Mouse (Mus musculus) hindbrain, embryonic 16.5 days (tissue): ENCODE measurements at regions not wholly inside any gene's neighbourhood (a gene's known extent, or its start where the extent isn't known, plus 50 kb on each side); places are given as distances from the start of the nearest gene placed in this dataset.

Experiments
- ATAC-seq: fragments of 200-750 bp; cut with Nextera tagmentation; 2 replicates; pipeline ENCODE4 v1.8.0; 2017; ENCODE audit warnings: moderate TSS enrichment, moderate library complexity
- H3K27ac ChIP-seq: fragments of 300-500 bp; sonication (generic); 2 replicates; pipeline ENCODE4 v1.5.1; 2014; ENCODE audit warnings: low read depth, mild to moderate bottlenecking, control low read depth, low read length, moderate library complexity
- H3K27me3 ChIP-seq: fragments of 300-500 bp; sonication (generic); replicated peaks from 2 replicates; pipeline ENCODE4 v1.6.1; 2014; ENCODE audit warnings: low read length; ENCODE audit not compliant: control insufficient read depth, insufficient read depth
- H3K36me3 ChIP-seq: fragments of 300-500 bp; sonication (generic); 2 replicates; pipeline ENCODE4 v1.6.1; 2014; ENCODE audit warnings: mild to moderate bottlenecking, low read length, moderate library complexity, mixed read lengths; ENCODE audit not compliant: control insufficient read depth, insufficient read depth
- H3K4me1 ChIP-seq: fragments of 300-500 bp; sonication (generic); 2 replicates; pipeline ENCODE4 v1.6.1; 2014; ENCODE audit warnings: low read depth, low read length; ENCODE audit not compliant: control insufficient read depth, insufficient read depth
- H3K4me2 ChIP-seq: fragments of 300-500 bp; sonication (generic); 2 replicates; pipeline ENCODE4 v1.6.1; 2014; ENCODE audit warnings: mild to moderate bottlenecking, low read length, control low read depth, moderate library complexity
- H3K4me3 ChIP-seq: fragments of 300-500 bp; sonication (generic); 2 replicates; pipeline ENCODE4 v1.5.1; 2014; ENCODE audit warnings: mild to moderate bottlenecking, low read length, control low read depth, moderate library complexity
- H3K9ac ChIP-seq: fragments of 300-500 bp; sonication (generic); 2 replicates; pipeline ENCODE4 v1.6.1; 2014; ENCODE audit warnings: low read depth, mild to moderate bottlenecking, control low read depth, low read length, moderate library complexity
- H3K9me3 ChIP-seq: fragments of 300-500 bp; sonication (generic); 2 replicates; pipeline ENCODE4 v1.6.1; 2014; ENCODE audit warnings: mild to moderate bottlenecking, low read length, moderate library complexity; ENCODE audit not compliant: control insufficient read depth
- WGBS: fragments of 180-500 bp; shearing (Covaris S2); extraction: QIAGEN DNeasy Blood & Tissue Kit; methylation state at CpG from one replicate; pipeline ENCODE4 v1.1.7; 2014; 5-methylcytosine and 5-hydroxymethylcytosine counted together

DNA sequence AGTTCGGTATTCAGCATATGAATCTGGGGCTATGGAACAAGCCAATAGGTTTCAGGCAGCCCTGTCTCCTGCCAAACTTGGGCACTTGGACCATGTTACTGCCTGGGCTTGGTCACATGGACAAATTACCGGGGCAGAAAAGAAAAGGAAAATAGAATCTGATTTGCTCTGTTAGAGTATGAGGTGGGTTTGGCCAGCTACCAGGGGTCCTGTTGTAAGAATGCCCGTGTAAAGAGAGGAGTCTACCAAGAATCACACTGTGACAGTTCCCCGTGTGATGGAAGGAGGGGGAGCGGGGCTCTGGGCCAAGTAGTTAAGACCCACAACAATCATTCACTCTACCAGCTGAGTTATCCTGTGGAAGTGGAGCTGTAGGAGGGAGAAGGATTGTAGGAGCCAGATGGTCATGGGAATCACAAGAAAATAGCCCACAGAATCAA lies 266.2 kb downstream of the Pik3r1 start:
- Histone ChIP-seq H3K4me1 (no peaks in the 10 kb centered on the region), H3K27ac (no peak overlapping the region), H3K27me3 (no peaks in the 10 kb centered on the region), H3K36me3 (no peaks in the 10 kb centered on the region), H3K9me3 (no peaks in the 10 kb centered on the region), H3K4me3 (no peak overlapping the region), H3K4me2 (no peak overlapping the region), H3K9ac (no peak overlapping the region)
- WGBS = 59% methylated on average over 5 of the region's 5 CpGs
- peak; percentile 72 for ATAC-seq

DNA sequence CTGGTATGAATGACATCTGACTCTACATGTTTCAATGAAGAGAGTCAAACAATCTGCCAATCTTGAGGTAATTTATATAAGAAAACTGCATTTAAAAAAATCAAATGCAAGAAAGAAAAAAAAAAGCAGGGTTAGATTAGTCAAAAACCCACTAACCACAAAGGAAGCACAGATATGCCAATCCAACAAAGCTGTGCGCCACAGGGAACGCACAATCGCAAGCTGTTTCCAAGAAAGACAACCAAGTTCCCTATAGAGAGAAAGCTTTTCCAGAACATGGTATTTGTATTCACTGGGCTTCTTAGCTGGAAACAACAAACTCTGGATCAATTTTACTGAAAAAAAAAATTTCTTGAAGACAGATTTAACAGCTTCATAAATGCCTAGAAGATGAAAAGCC lies 267.0 kb downstream of the Pik3r1 start:
- no peak overlapping the region for H3K27ac ChIP-seq
- H3K9me3 ChIP-seq = no peaks in the 10 kb centered on the region
- 94% methylated on average over 3 of the region's 3 CpGs for WGBS
- H3K4me3 ChIP-seq = no peak overlapping the region
- no peak overlapping the region for H3K9ac ChIP-seq
- no peaks in the 10 kb centered on the region for H3K36me3 ChIP-seq
- no peaks in the 10 kb centered on the region for H3K4me1 ChIP-seq
- no peaks in the 10 kb centered on the region for H3K27me3 ChIP-seq
- ATAC-seq = no peak
- no peak overlapping the region for H3K4me2 ChIP-seq

DNA sequence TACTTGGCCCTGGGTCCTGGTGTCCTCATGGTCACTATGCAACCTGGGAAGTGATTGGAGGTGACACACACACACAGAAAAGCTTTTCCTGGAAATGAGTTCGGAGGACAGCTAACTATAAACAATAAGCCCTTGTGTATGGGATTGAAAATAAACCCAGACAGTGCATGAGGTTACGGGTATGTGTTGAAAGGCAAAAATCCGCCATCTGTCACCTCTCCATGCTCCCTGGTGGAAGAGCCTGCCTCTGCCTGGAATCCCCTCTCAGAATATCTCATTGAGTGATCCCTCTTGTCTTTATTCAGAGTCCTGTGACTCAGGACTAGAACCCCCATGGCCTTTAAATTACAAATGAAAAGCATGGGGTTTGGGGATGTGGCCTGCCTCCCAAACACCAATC lies 276.2 kb downstream of the Pik3r1 start:
- Histone ChIP-seq H3K4me1 (no peaks in the 10 kb centered on the region), H3K27me3 (no peaks in the 10 kb centered on the region), H3K27ac (no peak overlapping the region), H3K4me2 (no peak overlapping the region), H3K36me3 (no peaks in the 10 kb centered on the region), H3K9ac (no peak overlapping the region), H3K4me3 (no peak overlapping the region), H3K9me3 (no peaks in the 10 kb centered on the region)
- WGBS = 30% methylated on average over 3 of the region's 3 CpGs
- ATAC-seq = no peak

DNA sequence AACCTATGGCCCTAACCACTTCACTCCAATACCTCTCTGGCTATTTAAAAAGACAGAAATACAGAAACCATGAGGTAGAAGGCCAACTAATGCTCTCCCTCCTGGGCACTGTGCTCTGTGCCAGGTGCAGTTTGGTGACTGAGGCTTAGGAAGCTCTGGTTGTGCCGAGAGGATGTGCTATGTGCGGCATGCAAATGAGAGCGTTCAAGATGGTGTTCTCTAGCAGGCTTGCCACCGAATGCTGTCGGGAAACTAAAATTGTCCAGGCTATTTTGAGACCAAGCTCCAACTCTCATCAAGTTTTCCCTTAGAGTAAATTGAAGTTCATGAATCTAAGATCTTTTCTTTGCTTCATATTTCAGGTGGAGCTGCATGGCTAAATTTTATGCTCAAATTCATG lies 277.1 kb downstream of the Pik3r1 start:
- ATAC-seq = no peak
- H3K4me3 ChIP-seq = no peak overlapping the region
- no peaks in the 10 kb centered on the region for H3K4me1 ChIP-seq
- 79% methylated on average over 5 of the region's 5 CpGs for WGBS
- H3K27ac ChIP-seq = no peak overlapping the region
- H3K36me3 ChIP-seq = no peaks in the 10 kb centered on the region
- H3K27me3 ChIP-seq = no peaks in the 10 kb centered on the region
- no peaks in the 10 kb centered on the region for H3K9me3 ChIP-seq
- H3K9ac ChIP-seq = no peak overlapping the region
- no peak overlapping the region for H3K4me2 ChIP-seq

DNA sequence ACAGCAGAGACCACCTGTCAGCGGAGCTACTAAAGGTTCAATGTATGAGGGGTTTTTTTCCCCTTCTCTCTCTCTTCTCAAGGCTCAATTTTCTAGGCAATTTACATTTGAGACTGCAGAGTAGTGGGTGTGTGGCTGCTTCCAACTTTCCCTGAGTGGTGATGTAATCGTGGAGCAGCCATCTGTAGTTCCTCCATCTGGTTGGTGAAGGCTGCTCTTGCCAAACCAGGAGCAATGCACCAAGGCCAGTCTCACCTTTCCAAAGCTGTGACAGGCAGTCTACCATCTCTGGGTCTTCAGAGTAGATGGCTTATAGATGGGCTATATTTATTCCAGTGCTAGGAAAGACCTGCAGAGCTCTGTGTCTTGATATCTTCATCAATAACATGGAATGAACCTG lies 280.4 kb downstream of the Pik3r1 start:
- H3K27ac ChIP-seq = no peak overlapping the region
- no peak overlapping the region for H3K4me3 ChIP-seq
- H3K36me3 ChIP-seq = no peaks in the 10 kb centered on the region
- no peaks in the 10 kb centered on the region for H3K9me3 ChIP-seq
- H3K9ac ChIP-seq = no peak overlapping the region
- H3K4me2 ChIP-seq = no peak overlapping the region
- no peaks in the 10 kb centered on the region for H3K27me3 ChIP-seq
- WGBS = 76% methylated on average over 2 of the region's 2 CpGs
- no peaks in the 10 kb centered on the region for H3K4me1 ChIP-seq
- ATAC-seq = no peak

DNA sequence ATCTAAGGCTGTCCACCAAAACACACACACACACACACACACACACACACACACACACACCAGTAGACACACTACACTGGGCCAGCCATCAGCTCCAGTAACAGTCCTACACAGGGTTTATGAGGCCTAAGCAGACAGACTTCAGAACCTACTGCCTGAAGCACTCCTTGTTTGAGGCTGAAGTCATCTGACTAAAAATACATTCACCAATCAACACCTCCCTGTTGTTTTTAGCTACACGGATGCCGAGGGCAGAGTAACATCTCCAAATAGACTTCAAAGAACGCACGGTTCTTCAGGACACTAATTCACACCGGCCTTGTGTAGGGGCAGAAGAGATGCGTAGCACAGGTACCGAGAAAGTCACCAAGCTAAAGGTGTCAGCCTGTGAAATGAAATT lies 282.2 kb downstream of the Pik3r1 start:
- H3K27me3 ChIP-seq = no peaks in the 10 kb centered on the region
- no peak overlapping the region for H3K27ac ChIP-seq
- no peak for ATAC-seq
- no peaks in the 10 kb centered on the region for H3K36me3 ChIP-seq
- no peak overlapping the region for H3K9ac ChIP-seq
- WGBS = 94% methylated on average over 7 of the region's 7 CpGs
- H3K4me3 ChIP-seq = no peak overlapping the region
- no peaks in the 10 kb centered on the region for H3K9me3 ChIP-seq
- no peak overlapping the region for H3K4me2 ChIP-seq
- no peaks in the 10 kb centered on the region for H3K4me1 ChIP-seq

DNA sequence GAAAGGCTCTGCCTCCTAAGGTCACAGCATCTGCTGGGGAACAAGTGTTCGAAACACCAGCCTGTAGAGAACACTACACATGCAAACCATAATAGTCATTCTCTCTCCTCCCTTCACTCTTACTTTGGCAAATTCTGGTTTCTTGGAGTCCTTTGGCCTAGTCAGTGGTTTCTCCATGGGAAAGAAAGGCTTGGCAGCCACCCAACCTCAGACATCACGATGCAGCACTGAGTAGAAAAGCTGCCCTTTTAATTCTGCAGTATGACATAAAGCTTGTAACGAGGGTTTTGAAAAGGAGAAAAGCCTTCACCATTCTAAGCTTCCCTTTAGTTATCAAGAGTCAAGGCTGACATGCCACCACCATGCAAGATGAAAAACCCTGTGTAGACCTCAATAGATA lies 284.2 kb downstream of the Pik3r1 start:
- no peaks in the 10 kb centered on the region for H3K36me3 ChIP-seq
- no peak for ATAC-seq
- H3K9me3 ChIP-seq = no peaks in the 10 kb centered on the region
- no peaks in the 10 kb centered on the region for H3K4me1 ChIP-seq
- H3K27me3 ChIP-seq = no peaks in the 10 kb centered on the region
- 43% methylated on average over 3 of the region's 3 CpGs for WGBS
- no peak overlapping the region for H3K4me2 ChIP-seq
- H3K27ac ChIP-seq = no peak overlapping the region
- no peak overlapping the region for H3K4me3 ChIP-seq
- H3K9ac ChIP-seq = no peak overlapping the region

DNA sequence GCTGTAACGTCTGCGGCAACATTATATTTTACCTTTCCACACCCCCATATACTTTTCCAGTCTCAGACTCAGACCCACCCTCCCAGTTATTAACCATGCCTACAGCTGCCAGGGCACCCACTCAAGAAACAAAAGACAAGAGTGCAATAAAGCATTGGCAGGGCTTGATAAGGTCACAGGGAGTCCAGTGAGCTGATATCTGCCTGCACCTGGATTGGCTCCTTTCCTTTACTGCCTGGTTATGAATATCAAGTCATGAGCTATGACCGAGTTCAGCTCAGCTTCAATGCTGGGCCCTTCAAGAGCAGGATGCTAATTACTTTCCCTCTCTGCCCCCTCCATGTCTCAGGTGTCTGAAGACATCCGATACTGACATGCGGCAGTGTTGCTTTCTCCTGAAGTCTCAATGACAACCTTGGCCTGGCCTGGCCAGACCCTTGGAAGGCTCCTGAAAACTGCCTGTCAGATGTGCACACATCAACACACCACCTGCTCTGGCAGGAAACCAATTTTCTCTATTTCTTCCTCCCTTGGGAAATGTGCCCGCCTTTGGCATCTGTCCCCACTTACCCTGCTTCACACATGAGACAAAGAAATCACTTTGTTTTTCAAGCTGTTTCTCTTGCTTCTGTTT lies 286.3 kb downstream of the Pik3r1 start:
- Histone ChIP-seq H3K4me3 (no peak overlapping the region), H3K4me2 (no peak overlapping the region), H3K27ac (no peak overlapping the region), H3K36me3 (no peaks in the 10 kb centered on the region), H3K9ac (no peak overlapping the region), H3K4me1 (no peaks in the 10 kb centered on the region), H3K27me3 (no peaks in the 10 kb centered on the region), H3K9me3 (no peaks in the 10 kb centered on the region)
- 61% methylated on average over 6 of the region's 6 CpGs for WGBS
- peak; percentile 58 for ATAC-seq

DNA sequence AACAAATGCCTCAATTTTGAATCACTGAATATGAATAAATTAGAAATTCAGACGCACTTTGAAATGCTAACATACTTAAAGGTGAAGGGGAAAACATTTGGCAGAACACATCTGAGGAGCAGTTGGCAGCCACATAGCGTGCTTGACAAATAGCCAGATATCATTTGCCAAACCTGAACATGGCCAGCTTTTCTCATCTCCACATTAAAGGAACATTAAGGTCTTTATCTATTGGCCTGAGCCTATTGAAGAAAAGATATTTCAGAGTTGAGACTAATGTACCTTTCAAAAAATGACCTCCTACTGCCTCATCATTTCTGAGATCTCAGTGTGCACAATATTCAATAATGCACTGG lies 288.7 kb downstream of the Pik3r1 start:
- no peak overlapping the region for H3K9ac ChIP-seq
- no peak for ATAC-seq
- 71% methylated on average over 2 of the region's 2 CpGs for WGBS
- H3K27ac ChIP-seq = no peak overlapping the region
- H3K27me3 ChIP-seq = no peaks in the 10 kb centered on the region
- no peak overlapping the region for H3K4me2 ChIP-seq
- no peaks in the 10 kb centered on the region for H3K4me1 ChIP-seq
- H3K36me3 ChIP-seq = no peaks in the 10 kb centered on the region
- no peaks in the 10 kb centered on the region for H3K9me3 ChIP-seq
- no peak overlapping the region for H3K4me3 ChIP-seq
